Mouse (Mus musculus) heart, embryonic 11.5 days (tissue): ENCODE measurements around the gene Slc7a10. TPM values are rescaled to one million over a fixed set of nuclear protein-coding genes. Genes with fewer than 3 reads are reported as not detected.
A peak's percentile ranks its signal among the peaks of the same experiment; 100 is the strongest.

Experiments used
- ATAC-seq: fragments of 200-750 bp; cut with Nextera tagmentation; replicated peaks from 2 replicates; pipeline ENCODE4 v1.8.0; 2017; ENCODE audit warnings: moderate library complexity; ENCODE audit not compliant: insufficient number of reproducible peaks, low FRiP score, low TSS enrichment
- H3K27ac ChIP-seq: fragments of 300-500 bp; sonication (generic); 2 replicates; pipeline ENCODE4 v1.5.1; 2014; ENCODE audit warnings: mild to moderate bottlenecking, low read depth, low read length
- H3K27me3 ChIP-seq: fragments of 300-500 bp; sonication (generic); 2 replicates; pipeline ENCODE4 v1.6.1; 2014; ENCODE audit warnings: mild to moderate bottlenecking, low read length, mixed read lengths; ENCODE audit not compliant: control insufficient read depth, insufficient read depth
- H3K36me3 ChIP-seq: fragments of 300-500 bp; sonication (generic); 2 replicates; pipeline ENCODE4 v1.6.1; 2014; ENCODE audit warnings: mild to moderate bottlenecking, low read length, moderate library complexity, mixed read lengths; ENCODE audit not compliant: control insufficient read depth, insufficient read depth
- H3K4me1 ChIP-seq: fragments of 300-500 bp; sonication (generic); 2 replicates; pipeline ENCODE4 v1.6.1; 2014; ENCODE audit warnings: low read length; ENCODE audit not compliant: control insufficient read depth, insufficient read depth
- H3K4me2 ChIP-seq: fragments of 300-500 bp; sonication (generic); 2 replicates; pipeline ENCODE4 v1.6.1; 2014; ENCODE audit warnings: mild to moderate bottlenecking, moderate library complexity
- H3K4me3 ChIP-seq: fragments of 300-500 bp; sonication (generic); 2 replicates; pipeline ENCODE4 v1.5.1; 2014; ENCODE audit warnings: low read depth, low read length
- H3K9ac ChIP-seq: fragments of 300-500 bp; sonication (generic); 2 replicates; pipeline ENCODE4 v1.6.1; 2014; ENCODE audit warnings: mild to moderate bottlenecking, low read depth, low read length, moderate library complexity
- H3K9me3 ChIP-seq: fragments of 300-500 bp; sonication (generic); replicated peaks from 2 replicates; pipeline ENCODE4 v1.6.1; 2016; ENCODE audit warnings: low read length; ENCODE audit not compliant: control insufficient read depth
- WGBS: fragments of 180-500 bp; shearing (Covaris S2); extraction: QIAGEN DNeasy Blood & Tissue Kit; methylation state at CpG from one replicate; pipeline ENCODE4 v1.1.7; 2014; ENCODE audit not compliant: insufficient replicate concordance; 5-methylcytosine and 5-hydroxymethylcytosine counted together
- polyA plus RNA-seq: library from polyadenylated mRNA; unstranded; fragments of >200 nt; fragmentation: Nextera tagmentation; extraction: Ambion mirVana; gene quantifications from 2 replicates; pipeline ENCODE4 v1.2.1, GENCODE M21; 2014

Gene Slc7a10
- polyA plus RNA-seq, 1 experiment from 2014 or later, result 0.89 TPM

DNA sequence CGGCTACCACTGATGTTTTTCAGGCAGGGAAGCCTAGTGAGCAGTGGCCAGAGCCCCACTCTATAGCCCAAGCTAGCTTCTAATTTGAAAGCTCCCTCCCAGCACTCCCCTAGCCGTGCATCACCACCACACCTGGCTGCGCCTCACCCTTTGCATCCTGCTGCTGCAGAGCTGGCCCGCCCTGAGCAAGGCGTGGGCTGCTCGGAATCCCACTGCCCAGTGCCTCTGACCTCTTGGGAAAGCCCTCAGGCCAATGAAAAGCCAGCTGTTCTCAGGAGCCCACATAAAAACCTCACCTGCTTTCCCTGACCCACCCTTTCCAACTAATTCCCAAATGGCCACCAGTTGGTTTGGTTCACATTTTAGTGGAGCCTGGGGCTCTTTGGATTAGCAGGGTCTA lies 22.1 kb upstream of the Slc7a10 start:
- no peak for ATAC-seq
- Histone ChIP-seq H3K4me2 (no peak overlapping the region), H3K9me3 (no peaks in the 10 kb centered on the region), H3K36me3 (no peaks in the 10 kb centered on the region), H3K27me3 (0 out of 2 replicates have a peak, but pooled peaks cover 2% of the 10 kb centered on the region), H3K27ac (no peak overlapping the region), H3K4me3 (no peak overlapping the region), H3K9ac (no peak overlapping the region), H3K4me1 (no peaks in the 10 kb centered on the region)
- 81% methylated on average over 6 of the region's 6 CpGs for WGBS

GRCm38 (mm10) chr7:35166988-35167387 lies 19.2 kb upstream of the Slc7a10 start:
- no peak overlapping the region for H3K27ac ChIP-seq

GRCm38 (mm10) chr7:35167925-35168324 lies 18.3 kb upstream of the Slc7a10 start:
- 0 out of 2 replicates have a peak, but pooled peaks have one; percentile 31 for ATAC-seq
- H3K27ac ChIP-seq, result no peak overlapping the region
- H3K27me3 ChIP-seq, result peaks cover 19% of the 10 kb centered on the region
- no peak overlapping the region for H3K4me3 ChIP-seq
- no peak overlapping the region for H3K4me2 ChIP-seq
- no peaks in the 10 kb centered on the region for H3K9me3 ChIP-seq
- WGBS, result 74% methylated on average over 2 of the region's 2 CpGs
- no peak overlapping the region for H3K9ac ChIP-seq
- H3K36me3 ChIP-seq, result no peaks in the 10 kb centered on the region
- H3K4me1 ChIP-seq, result no peaks in the 10 kb centered on the region

More at GRCm38 (mm10) chr7:35166988-35167387, 19.2 kb upstream of the Slc7a10 start:
- ATAC-seq, result no peak
- H3K9me3 ChIP-seq, result no peaks in the 10 kb centered on the region
- no peaks in the 10 kb centered on the region for H3K4me1 ChIP-seq
- H3K4me2 ChIP-seq, result no peak overlapping the region
- no peak overlapping the region for H3K4me3 ChIP-seq
- H3K27me3 ChIP-seq, result peaks cover 12% of the 10 kb centered on the region
- 69% methylated on average over 5 of the region's 5 CpGs for WGBS
- no peaks in the 10 kb centered on the region for H3K36me3 ChIP-seq
- H3K9ac ChIP-seq, result no peak overlapping the region

DNA sequence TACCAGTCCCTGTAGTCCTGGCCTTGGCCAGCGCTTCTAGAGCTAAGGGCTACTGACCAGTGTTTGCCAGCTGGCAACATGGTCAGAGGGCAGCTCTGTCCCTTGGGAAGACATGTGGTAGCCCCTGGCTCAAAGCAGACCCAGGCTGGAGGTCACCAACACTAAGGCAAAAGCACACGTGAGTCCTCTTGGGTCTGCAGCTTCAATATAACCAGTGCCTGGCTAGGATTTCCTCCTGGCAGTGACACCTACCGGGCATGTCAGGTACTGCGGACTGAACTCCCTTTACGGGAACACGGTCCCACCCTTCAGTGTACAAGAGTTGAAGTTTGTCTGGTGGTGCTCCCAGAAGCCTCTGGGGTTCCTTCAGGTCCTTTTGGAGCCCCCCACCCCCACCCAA lies 16.8 kb upstream of the Slc7a10 start:
- Histone ChIP-seq H3K27me3 (peaks cover 26% of the 10 kb centered on the region), H3K4me2 (no peak overlapping the region), H3K9ac (no peak overlapping the region), H3K9me3 (no peaks in the 10 kb centered on the region), H3K4me3 (no peak overlapping the region), H3K36me3 (no peaks in the 10 kb centered on the region), H3K27ac (no peak overlapping the region), H3K4me1 (no peaks in the 10 kb centered on the region)
- 15% methylated on average over 6 of the region's 6 CpGs for WGBS
- no peak for ATAC-seq

DNA sequence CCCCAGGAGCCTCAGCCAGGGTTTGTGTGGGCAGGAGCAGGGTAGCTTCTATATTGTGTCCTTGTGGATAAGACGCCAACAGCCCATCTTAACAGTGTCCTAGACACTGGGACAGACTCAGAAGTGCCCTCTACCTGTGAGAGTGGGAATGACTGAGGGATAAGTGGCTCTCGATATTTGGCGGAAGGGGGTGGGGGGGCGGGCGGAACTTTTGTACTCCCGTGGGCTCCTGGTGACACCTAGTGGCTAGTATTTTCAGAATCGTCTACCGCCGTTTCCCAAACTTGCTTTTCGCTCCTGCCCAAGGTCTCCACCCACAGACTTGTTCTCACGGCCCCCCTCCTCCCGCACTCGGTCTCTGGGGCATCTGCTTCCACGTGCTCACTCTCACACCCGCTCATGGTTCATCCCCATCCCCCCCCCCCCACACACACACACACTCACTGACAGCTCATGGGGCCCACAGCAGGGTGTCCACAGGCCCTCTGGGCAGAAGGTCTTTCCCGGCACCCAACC lies 14.3 kb upstream of the Slc7a10 start:
- Histone ChIP-seq H3K4me2 (peak overlapping the region; percentile 50), H3K27me3 (peaks cover 28% of the 10 kb centered on the region), H3K4me1 (no peaks in the 10 kb centered on the region), H3K36me3 (no peaks in the 10 kb centered on the region), H3K9me3 (no peaks in the 10 kb centered on the region), H3K4me3 (no peak overlapping the region), H3K27ac (no peak overlapping the region), H3K9ac (no peak overlapping the region)
- ATAC-seq, result 0 out of 2 replicates have a peak, but pooled peaks have one; percentile 51
- WGBS, result 4% methylated on average over 16 of the region's 16 CpGs

GRCm38 (mm10) chr7:35172519-35172918 lies 13.7 kb upstream of the Slc7a10 start:
- WGBS, result 64% methylated on average over 4 of the region's 4 CpGs
- no peak overlapping the region for H3K9ac ChIP-seq
- no peak overlapping the region for H3K4me2 ChIP-seq

DNA sequence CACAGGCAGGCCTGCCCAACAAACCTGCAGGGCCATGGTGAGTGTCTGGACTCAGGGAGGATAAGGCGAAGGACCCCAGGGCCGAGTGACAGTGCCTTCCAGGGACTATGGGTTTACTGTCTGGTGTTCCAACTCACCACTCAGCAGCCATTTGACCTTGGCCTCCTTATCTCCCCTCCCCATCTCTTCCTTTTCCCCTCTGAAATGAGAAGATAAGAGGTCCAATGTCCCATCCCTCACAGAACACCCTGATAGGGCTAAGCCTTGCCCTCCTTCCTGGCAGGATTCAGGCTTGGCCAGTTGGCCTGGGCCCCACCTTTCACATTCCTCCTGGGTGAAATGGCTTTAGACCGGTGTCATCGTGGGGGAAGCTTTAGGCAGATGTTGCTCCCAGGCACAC lies 10.7 kb upstream of the Slc7a10 start:
- no peak overlapping the region for H3K9ac ChIP-seq
- H3K4me1 ChIP-seq, result no peaks in the 10 kb centered on the region
- 62% methylated on average over 4 of the region's 4 CpGs for WGBS
- ATAC-seq, result no peak
- no peak overlapping the region for H3K4me2 ChIP-seq
- H3K27ac ChIP-seq, result no peak overlapping the region
- no peaks in the 10 kb centered on the region for H3K9me3 ChIP-seq
- no peaks in the 10 kb centered on the region for H3K36me3 ChIP-seq
- H3K27me3 ChIP-seq, result peaks cover 25% of the 10 kb centered on the region
- H3K4me3 ChIP-seq, result no peak overlapping the region

More at GRCm38 (mm10) chr7:35172519-35172918, 13.7 kb upstream of the Slc7a10 start:
- no peaks in the 10 kb centered on the region for H3K36me3 ChIP-seq
- no peak overlapping the region for H3K27ac ChIP-seq
- H3K27me3 ChIP-seq, result peaks cover 28% of the 10 kb centered on the region
- no peak overlapping the region for H3K4me3 ChIP-seq
- no peaks in the 10 kb centered on the region for H3K9me3 ChIP-seq
- no peak for ATAC-seq
- no peaks in the 10 kb centered on the region for H3K4me1 ChIP-seq

DNA sequence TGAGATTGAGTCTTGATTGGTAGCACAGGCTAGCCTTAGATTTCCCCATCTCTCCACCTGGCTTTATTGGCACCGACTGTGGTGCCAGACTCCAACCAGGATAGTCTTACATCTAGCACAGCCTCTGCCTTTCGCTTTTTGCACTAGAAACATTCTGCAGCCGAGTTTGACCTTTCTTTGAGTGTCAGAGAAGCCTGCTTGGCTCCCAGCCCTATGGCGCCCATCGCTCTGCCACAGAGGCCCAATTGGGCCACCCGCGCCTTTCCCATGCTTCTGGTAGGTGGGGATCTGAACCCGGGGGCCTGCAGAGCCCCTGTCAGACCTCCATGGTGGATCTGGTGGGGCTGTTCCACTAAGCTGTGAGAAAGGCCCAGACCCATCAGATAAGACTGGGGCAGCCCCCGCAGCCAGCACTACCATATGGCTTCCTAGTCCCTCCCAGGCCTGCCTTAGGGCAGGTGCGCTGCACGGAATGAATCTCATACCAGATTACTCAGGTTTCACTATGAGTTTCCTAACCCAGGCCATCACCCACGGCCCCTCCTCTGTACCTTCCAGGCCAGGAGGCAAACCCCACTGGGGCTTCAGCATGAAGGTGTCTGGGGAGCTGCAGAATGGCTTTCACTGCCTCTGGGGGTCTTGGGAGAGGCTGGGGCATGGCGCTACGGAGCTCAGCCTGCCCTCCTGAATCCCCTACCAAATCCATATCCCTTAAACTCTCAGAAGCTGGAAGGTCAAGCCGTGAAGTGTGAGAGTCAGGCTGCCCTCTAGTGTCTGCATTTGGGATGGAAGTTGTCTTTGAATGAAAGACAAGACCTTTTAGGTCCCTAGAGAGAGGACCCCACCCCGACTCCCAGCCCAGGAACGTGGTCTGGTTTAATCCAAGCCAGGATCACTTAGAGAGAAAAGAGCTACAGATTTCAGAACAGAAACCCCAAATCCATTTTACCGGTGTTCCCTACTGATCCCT lies 9.5 kb upstream of the Slc7a10 start:
- Histone ChIP-seq H3K9ac (no peak overlapping the region), H3K4me1 (no peaks in the 10 kb centered on the region), H3K4me2 (no peak overlapping the region), H3K9me3 (no peaks in the 10 kb centered on the region), H3K4me3 (no peak overlapping the region), H3K27me3 (peaks cover 16% of the 10 kb centered on the region), H3K36me3 (no peaks in the 10 kb centered on the region), H3K27ac (no peak overlapping the region)
- ATAC-seq, result no peak
- WGBS, result 43% methylated on average over 17 of the region's 18 CpGs
